Mouse (Mus musculus) liver, adult 2 months (tissue): ENCODE results near the gene Shisa2.

Experiments used
- CTCF ChIP-seq: fragments of 200-500 bp; IDR thresholded peaks from 2 replicates; pipeline ENCODE4 v1.5.1; 2011; ENCODE audit warnings: low read depth, low read length, control low read depth
- POLR2A ChIP-seq: fragments of 200-500 bp; IDR thresholded peaks from 2 replicates; pipeline ENCODE4 v1.6.1; 2011; ENCODE audit warnings: low read length, control low read depth; ENCODE audit not compliant: insufficient read depth; ENCODE audit errors: extremely low read depth

DNA sequence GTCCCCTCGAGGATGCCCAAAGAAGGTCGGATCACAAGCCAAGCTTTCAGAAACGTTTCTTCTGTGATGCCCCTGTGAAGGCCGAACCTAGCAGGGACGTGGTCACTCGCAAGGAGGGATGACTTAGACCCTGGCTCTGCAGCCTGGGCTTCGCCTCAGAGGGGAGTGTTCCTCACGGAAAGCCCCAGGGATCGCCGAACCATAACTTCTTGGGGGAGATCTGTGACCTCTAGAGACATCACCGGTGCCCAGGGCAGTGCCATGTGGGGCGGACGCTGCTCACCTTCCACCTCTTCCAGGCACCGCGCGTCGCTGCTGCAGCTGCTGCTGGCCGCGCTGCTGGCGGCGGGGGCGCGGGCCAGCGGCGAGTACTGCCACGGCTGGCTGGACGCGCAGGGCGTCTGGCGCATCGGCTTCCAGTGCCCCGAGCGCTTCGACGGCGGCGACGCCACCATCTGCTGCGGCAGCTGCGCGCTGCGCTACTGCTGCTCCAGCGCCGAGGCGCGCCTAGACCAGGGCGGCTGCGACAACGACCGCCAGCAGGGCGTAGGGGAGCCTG is 777 bp downstream of the Shisa2 start:
- TF ChIP-seq CTCF (no peak), POLR2A (no peak)
